Mouse (Mus musculus): ENCODE data around the gene Wnt4.

Wnt4 gene

GRCm38 (mm10) chr4:137279346-137279745 is 2.1 kb downstream of the Wnt4 start:
- no peak for DNase-seq (ENCODE audit: low read depth)

DNA sequence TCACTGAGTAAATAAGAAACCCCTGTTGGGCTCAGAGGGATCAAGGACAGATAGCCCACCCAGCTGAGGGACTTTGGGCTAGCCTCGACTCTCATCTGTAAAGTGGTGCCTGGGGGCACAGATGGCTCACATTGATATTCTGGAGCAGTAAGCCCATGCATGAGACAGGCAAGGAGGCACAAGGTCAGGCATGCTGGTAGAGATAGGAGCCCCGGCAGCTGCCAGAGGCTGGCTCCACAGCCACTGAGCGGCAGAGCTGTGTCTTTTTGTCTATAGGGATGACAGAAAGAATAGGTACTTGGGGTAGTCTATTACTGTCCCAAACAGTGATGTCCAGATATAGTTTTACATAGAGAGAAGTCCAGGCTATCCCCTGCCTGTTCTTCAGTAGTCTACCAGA is 4.0 kb downstream of the Wnt4 start:
- DNase-seq (ENCODE audit: low read depth) = no peak

DNA sequence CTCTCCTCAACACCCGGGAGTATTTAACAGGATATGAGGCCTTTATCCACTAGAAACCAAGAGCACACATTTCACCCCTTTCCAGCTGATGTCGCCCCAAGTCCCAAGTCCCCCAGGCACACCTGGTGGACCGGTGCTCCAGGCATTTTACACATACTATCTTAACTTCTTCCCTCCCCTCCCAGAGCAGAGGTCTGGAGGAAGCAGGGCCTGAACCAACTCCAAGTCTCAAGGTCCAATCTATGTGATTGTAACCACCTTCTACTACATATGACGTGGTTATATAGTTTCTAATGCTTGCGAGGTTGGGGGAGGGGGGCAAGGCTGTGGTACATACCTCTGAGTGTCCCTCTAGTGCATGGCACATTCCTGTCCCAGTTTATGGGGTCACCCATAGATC is 4.8 kb downstream of the Wnt4 start:
- no peak for DNase-seq (ENCODE audit: low read depth)

- DNase-seq (ENCODE audit: low read depth) = no peak
Measured at GRCm38 (mm10) chr4:137282584-137283406, 5.5 kb downstream of the Wnt4 start.

- DNase-seq (ENCODE audit: low read depth) = no peak
Measured at GRCm38 (mm10) chr4:137283407-137283732, 6.1 kb downstream of the Wnt4 start.

DNA sequence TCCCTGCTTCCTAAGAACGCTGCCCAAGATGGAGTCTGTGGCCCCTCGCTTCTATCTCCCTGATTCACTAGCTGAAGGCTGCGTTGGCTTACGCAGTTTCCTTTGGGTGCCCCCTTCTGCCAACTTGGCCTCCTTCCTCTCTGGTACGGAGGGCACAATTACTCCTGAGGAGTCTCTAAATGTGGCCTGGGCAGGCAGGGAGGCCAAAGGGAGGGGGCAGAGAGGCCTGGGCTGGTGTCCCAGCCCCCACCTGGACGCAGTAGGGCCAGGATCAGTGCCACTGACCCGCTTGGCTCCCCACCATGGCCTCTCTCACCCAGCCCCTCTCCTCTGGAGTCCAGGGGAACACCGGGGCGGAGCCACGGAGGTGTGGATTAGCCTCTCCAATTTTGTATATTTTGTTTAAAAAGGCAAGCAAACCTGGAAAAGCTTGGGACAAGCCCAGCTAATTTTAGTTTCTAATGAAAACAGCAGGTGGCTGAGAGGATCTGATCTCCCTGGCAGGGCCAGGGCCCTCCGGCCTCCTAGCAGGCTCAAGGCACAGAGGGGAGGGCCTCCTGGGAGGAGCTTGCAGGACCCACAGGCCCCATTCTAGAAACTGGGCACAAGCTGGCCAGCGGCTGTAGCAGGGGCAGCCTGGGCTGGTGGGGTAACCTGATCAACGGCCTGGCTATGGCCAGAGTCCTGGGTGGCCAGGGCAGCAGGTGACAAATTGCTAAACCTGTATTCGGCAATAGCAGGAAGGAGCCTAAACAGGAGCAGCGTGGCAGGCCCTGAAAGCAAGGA is 8.8 kb downstream of the Wnt4 start:
- DNase-seq (ENCODE audit: low read depth) = no peak

GRCm38 (mm10) chr4:137286662-137286953 is 9.3 kb downstream of the Wnt4 start:
- no peak for DNase-seq (ENCODE audit: low read depth)

DNA sequence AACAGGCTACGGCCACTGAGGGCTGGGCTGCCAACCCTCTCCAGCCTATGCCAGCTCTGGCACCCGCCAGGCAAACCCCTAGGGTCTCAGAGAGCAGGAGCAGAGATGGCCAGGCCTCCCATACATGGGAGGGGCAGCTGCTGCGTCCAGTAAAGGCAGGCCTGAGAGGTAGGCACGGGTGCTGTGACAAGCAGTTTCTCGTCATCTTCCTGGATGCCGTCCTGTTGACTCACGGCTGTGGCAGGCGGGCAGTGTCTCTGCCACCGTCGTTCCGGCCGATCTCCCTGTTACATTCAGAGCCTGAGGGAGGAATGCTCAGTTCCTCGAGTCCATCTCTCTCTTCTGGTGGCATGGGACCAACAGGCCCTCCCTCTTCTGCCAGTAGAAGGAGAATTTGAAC is 9.9 kb downstream of the Wnt4 start:
- DNase-seq (ENCODE audit: low read depth) = no peak

DNA sequence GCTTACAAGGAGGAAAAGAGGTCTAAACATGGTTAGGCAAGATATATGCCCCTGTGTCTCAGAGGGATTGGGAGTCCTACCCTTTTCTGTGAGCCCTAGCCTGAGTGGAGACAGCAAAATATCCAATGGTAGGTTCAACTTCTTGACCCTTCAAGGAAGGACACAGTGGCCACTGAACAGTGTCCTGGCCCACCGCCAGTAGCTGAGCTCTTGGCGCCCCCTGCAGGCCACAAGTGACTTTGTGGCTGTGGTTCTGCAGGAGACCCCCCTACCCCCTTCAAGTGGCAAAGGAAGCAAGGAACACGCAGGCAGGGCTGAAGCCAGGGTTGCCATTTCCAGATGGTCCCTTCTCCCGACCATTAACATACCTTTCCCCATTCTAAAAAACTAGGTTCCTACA is 10.5 kb downstream of the Wnt4 start:
- DNase-seq (ENCODE audit: low read depth) = no peak

GRCm38 (mm10) chr4:137289701-137290100 is 12.4 kb downstream of the Wnt4 start:
- DNase-seq (ENCODE audit: low read depth) = no peak

DNA sequence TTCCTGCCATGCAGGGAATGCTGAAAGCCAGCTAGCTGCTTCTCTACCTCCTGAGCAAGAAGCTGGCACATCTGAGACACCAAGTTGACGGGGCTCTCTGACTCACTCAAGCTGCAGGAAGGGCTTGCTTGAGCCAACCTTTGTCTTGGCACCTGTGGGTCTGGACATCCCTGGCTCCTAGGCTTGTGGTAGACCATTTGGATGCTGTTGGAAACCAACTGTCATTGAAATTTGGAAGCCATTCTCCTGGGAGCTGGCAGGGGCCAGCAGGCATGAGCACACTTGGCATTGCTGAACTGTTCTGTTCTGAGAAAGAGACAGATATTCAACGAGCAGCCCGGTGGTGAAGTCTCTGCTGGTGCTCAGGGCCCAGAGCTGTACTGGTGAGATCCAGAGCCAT is 13.0 kb downstream of the Wnt4 start:
- DNase-seq (ENCODE audit: low read depth) = no peak

DNA sequence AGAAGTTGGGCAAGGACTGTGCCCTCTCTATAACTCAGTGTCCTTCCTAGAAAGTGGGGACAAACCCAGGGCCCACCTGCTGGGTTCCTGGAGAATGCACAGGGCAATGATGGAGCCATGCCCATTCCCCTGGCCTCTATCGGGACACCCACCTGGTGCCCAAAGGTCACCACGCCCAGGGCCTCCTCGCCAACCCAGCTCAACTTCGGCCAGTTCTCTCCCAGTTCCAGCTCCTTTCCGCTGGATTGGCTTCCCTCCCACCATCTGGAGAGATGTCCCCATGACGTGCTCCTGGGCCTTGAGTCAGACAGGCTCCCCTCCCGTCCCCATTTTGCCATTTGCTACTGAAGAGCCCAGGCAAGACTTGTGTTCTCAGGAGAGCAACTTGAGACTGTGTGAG is 15.3 kb downstream of the Wnt4 start:
- DNase-seq (ENCODE audit: low read depth) = no peak

GRCm38 (mm10) chr4:137294032-137294431 is 16.7 kb downstream of the Wnt4 start:
- DNase-seq (ENCODE audit: low read depth) = no peak

DNA sequence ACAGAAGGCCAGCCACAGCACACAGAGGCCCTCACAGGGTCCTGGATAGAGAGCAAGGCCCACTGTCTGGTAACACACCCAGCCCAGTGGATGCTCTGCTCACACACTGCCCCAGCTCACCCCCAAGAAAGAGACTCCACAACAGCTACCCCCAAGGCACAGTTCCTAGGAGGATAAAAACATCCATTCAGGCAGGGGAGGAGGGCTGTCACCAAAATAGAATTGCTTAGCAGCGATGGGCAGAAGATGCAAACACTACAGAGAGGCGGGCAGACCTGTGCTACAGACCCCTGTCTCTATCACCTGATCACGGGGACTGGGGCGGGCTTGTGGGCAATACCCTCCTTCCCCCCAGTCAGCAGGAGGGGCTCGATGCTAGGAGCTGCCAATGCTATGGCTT is 17.2 kb downstream of the Wnt4 start:
- no peak for DNase-seq (ENCODE audit: low read depth)

DNA sequence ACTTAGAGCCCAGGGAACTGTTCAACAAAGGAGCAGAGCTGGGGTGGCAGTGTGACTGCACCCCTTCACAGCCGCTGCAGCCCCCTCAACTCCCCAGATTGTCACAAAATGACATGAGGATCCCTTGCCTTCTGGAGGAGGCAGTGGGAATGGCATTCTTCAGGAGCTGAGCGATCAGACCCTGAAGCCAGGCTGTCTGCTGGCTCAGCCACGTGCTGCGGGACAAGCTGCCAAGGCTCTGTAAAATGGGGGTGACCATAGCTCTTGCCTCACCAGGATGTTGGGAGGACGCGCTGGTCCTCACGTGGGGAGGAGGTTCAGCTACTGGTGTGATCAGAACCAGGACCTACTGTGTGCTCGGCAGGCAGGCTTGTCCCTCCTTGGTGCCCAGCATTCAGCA is 17.7 kb downstream of the Wnt4 start:
- DNase-seq (ENCODE audit: low read depth) = no peak

- DNase-seq (ENCODE audit: low read depth) = no peak
Measured at GRCm38 (mm10) chr4:137297611-137298010, 20.3 kb downstream of the Wnt4 start.

- no peak for DNase-seq (ENCODE audit: low read depth)
Measured at GRCm38 (mm10) chr4:137298406-137298805, 21.1 kb downstream of the Wnt4 start.

- DNase-seq (ENCODE audit: low read depth) = no peak
Measured at GRCm38 (mm10) chr4:137300227-137300626, 22.9 kb downstream of the Wnt4 start.

- no peak for DNase-seq (ENCODE audit: low read depth)
Measured at GRCm38 (mm10) chr4:137301635-137302034, 24.3 kb downstream of the Wnt4 start.

- no peak for DNase-seq (ENCODE audit: low read depth)
Measured at GRCm38 (mm10) chr4:137304106-137304505, 26.8 kb downstream of the Wnt4 start.

DNA sequence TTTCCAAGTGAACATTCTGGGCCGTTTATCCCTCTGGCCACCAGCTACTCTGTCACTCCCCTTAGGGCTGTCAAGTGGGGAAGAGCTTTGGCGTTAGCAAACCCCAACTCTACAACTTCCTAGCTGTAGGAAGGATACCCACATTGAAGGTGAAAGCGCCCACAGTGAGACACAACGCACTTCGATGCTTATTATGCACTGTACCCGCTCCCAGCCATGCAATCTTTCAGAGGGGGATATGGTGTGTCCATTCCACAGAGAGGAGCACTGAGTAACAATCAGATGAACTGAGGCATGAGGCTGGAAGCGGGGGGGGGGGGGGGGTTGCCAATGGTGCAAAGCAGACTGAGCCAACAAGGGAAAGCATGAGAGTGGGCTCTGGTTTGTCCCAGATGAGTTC is 27.8 kb downstream of the Wnt4 start:
- DNase-seq (ENCODE audit: low read depth) = no peak

DNA sequence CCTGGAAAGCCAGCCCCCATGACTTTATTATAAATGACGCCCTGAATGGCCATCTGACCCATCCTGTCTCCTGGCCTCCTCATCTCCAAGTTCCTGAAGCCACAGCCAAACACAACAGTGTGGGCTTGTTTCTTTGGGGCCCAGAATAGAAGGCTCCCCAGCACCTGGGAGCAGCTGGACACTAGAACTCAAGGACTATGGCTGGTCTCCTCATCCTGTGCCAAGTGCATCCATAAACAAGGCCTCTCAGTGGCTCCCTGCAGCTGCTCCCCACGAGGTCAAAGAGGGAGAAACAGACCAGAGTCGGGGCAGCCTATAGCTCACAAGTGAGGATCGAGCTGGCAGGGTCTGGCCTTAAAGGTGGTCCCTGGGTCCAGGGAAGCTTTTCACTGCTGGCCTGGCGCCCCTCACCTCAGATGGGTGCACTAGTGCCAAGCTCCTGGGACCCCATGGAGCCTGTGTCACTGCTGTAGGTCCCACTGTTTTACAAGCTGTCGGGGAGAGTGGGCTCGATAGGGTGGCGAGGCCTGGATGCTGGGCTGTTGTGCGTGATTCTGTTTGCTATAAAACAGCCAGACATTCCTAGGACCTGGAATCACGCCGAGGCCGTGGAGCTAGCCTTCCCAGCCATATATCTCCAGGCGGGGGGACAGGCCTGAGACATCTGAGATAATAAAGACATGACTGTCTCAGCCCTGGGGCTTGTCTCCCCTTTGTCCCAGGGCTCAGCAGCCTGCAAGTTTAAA is 28.7 kb downstream of the Wnt4 start:
- no peak for DNase-seq (ENCODE audit: low read depth)

DNA sequence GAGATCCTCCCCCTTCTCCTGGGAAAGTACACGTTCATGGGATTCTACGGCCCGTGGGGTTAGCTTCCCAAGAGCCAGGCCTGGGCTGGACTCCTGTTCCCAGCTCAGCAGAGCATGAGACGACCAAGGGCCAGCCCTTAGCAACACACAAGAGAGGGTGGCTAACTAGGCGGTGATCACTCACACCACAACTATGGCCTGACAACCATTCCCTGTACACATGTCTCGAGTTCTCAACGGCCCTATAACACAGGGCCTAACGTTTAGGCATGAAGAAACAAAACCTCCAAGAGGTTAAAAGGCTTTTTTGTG is 29.2 kb downstream of the Wnt4 start:
- DNase-seq (ENCODE audit: low read depth) = no peak

Data from fibroblast of lung, adult 2 months (primary cell).